Mouse (Mus musculus) spleen, embryonic (tissue): ENCODE data around the gene 5730480H06Rik.

Experiments used
- CTCF ChIA-PET: fragments of 350-600 bp; sonication (Branson Sonifier 250); formaldehyde crosslinking; loops from one replicate; lab custom pipeline; 2022; lab: Charles Lee

The 5730480H06Rik gene

DNA sequence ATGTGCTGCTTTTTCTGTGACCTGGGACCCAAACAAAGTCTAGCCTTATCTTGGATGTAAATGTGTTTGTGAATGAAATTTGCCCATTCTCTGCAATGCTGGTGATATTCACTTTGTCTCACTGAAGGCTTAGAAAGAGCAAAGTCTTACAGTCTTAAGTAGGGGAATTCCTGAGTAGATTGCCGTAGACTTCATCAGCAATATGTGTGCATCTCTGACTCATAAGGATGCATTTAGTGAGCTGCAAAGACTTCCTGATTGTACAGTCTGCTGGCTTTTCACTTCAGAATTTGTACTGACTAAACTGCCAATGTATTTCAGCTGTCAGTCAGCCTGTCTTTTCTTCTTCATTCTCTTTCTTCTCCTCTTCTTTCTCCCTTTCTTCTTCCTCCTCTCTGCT is 94.2 kb downstream of the 5730480H06Rik start:
- CTCF ChIA-PET, result no interaction called here

DNA sequence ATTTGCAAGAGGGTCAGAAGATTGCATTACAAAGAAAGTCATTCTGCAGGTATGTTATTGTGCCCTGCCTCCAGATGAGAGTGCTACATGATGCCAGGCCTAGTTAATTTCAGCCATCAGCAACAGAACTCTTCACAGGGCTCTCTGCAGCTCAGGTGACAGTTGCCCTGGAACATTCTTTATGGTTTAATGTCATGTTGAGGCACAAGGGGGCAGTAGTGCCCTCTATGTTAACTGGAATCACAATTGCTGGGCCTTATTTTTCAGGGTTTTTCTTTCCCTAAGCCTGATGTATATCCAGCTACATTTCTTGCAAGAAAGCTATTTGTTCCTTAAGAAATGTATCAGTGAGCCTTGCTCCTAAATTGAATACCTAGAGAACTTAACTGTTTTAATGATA is 102.7 kb downstream of the 5730480H06Rik start:
- CTCF ChIA-PET, result no interaction called here

DNA sequence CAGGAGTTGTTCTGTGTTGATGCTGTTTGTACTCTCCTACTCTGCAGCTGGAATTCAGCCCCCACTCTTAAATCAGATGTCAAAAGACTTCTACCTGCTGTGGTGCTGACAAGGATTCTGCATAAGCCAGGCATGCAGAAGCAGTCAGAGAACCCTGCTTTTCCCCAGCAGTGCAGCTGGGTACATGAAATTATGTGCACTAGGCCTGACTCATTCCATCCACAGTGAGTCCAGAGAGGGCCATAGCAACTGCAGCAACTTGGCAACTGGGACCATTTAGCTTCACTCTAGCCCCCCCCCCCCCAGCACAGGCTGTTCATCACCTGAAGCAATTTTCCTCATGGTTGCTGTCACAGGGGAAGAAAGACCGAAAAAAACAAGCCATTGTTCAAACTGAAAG is 121.1 kb downstream of the 5730480H06Rik start:
- CTCF ChIA-PET, result no interaction called here

DNA sequence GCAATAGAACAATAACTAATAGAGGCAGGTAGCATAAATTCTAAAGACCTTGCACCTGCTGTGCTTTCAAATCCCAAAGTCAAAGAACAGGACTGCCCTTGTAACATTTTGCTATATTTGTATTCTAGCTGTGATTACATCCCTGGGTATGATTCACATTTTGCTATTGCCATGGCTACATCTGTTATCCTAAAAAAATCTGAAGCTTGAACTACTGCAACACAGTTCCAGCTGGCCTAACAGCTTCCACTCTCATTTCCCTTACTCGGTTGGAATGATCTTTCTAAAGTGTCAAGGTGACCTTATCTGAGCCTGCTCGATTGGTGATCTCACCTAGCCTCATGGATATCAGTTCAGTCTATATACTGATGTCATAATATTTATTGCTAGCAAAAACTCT is 132.5 kb downstream of the 5730480H06Rik start:
- CTCF ChIA-PET, result no interaction called here
